Mouse (Mus musculus) monocyte, adult 59 days (primary cell): ENCODE measurements around the gene Pkn1. TPM values are rescaled to one million over a fixed set of nuclear protein-coding genes. Genes with fewer than 3 reads are reported as not detected.

Experiments used
- total RNA-seq, 2 experiments: library from RNA; stranded (reverse); gene quantifications; one replicate each; pipeline ENCODE4 v1.2.4; 2023

Pkn1 gene
- total RNA-seq: 100 to 1,000 TPM; 288 to 307 TPM

DNA sequence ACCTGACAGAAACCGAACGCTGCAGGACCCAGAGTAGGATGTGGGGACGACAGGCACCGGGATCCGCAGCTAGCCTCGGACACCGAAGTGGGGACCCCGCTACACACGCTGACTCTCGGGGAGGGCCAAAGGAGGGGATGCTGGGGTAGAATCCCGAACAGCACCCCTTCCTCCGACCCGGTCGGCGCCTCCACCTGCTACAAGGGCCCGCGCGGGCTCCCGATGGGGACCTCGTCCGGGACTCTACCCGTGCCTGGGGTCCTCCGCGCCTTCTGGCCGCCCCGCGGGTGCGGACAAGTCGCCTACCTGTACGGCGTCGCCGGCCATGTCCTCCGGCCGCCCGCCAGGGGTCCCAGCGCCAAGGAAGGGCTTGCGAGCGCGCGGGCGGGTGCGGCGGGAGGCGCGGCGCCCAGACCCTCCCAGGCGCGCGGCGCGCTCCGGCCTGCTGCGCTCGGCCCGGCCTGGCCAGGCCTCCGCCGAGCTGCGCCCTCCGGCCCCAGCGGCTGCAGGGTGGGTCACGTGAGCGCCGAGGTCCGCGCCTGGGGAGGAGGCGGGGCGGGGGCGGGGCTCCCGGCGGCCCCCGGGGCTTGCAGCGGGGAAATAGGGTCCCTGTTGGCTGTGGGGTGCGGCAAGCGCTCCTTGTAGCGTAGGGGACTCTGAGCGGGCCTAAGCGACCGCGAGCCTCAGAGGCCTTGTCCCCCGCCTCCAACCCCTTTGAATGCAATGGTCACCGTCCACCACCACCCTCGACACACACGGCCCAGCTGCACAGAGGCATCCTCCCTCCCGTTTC lies at the start of gene Pkn1:
TSS of gene Pkn1 (minus strand) at position 519 of the 793 bp plus-strand sequence.

DNA sequence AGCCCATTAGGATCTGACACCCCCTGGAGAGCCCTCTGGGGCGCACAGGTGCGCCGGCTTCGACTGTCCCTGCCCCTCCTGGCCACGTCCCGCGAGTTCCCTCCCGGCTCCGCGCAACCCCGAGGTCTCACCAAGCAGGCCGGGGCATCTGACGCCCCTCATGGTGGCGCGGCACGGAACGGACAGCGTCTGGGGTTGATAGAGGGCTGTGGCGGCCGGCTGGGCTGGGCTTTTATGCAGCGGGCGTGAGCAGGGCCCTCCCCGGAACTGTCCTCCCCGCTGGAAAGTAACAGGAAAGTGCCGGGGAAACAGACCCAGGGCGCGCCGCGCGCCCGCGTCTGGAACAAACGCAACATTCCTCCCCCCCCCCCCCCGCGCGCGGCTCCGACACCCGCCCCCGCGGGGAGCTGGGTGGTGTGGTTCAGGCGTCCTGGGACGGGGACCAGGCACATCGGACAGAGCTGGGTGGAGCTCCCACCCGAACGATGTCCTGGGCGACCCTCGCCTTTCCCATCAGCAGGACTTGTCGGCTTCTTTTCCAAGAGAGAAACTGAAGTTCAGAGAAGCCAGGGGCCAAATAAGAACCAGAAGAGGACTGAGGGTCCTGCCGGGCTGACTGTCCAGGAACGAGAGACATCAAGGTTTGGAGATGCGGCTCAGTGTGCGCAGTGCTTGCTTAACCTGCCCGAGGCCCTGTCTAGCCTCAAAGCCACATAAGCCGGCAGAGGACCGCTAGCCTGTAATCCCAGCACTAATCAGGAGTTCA lies 42.2 kb upstream of the Pkn1 start, which contains the start of gene Adgre5:
TSS of gene Adgre5 (minus strand) at position 351 of the 766 bp plus-strand sequence.

DNA sequence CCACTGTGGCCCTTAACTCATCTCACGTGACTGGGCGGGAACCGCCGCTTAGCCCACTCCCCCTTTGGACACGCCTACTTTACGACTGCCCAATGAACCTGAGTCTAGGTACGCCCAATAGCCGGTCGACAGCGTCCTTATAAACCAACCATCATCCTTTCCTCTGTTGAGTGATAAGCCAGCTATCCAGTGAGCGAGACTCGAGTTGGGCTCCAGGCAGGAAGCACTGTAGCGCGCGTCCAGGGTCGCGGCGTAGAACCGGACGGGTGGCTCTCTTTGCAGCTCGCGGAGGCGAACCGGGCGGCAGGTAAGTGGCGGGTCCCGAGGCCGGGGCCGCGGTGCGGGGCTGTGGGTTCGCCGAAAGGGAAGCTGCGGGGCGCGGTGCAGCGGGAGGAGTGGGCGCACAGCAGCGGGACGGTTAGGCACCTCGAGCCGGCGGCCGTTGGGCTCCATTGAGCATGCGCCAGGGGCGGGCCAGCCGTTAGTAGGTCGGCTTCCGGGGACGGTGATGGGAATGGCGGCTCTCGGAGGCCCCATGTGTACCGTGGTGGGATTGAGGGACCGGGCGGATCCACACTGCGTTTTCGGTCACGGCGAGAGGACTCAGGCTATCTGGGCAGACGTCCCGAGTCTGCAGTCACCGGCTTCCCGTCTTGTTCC lies 16.2 kb upstream of the Pkn1 start, which contains the start of gene Ddx39:
TSS of gene Ddx39 (plus strand) at position 147 of the 660 bp plus-strand sequence.

GRCm38 (mm10) chr8:83665969-83666865 lies 32.8 kb downstream of the Pkn1 start, which contains the start of gene Ptger1:
Gene Ptger1 (plus strand): TSS chr8:83666678.

GRCm38 (mm10) chr8:83652030-83652743 lies 46.8 kb downstream of the Pkn1 start, which contains the start of gene Gipc1:
Gene Gipc1 (plus strand): TSS chr8:83652677.

Other genes starting within 250 kb of the Pkn1 start
- gene Scoc, start 240.8 kb downstream of the Pkn1 start, total RNA-seq: 10 to 100 TPM; 15.4 to 16.8 TPM
- gene Olfr370, start 163.4 kb downstream of the Pkn1 start, total RNA-seq: not detected
- gene Ndufb7, start 132.5 kb downstream of the Pkn1 start, total RNA-seq: 10 to 100 TPM; 82.2 to 97.6 TPM
- 100 to 1,000 TPM; 175 to 233 TPM for gene Tecr, start 91.2 kb downstream of the Pkn1 start, total RNA-seq
- gene Dnajb1, start 91.0 kb downstream of the Pkn1 start, total RNA-seq: 10 to 100 TPM; 57.1 to 57.9 TPM
- gene Gipc1, start 46.5 kb downstream of the Pkn1 start, total RNA-seq: 10 to 100 TPM; 24.9 to 28.4 TPM
- gene Ptger1, start 32.5 kb downstream of the Pkn1 start, total RNA-seq: under 1 TPM in 1 of 2 experiments, not detected in 1; 0.21 TPM
- gene Ddx39, start 16.0 kb upstream of the Pkn1 start, total RNA-seq: 10 to 100 TPM; 29.0 to 29.1 TPM
- 1,000 to 10,000 TPM; 2,520 to 2,540 TPM for gene Adgre5, start 42.1 kb upstream of the Pkn1 start, total RNA-seq
- gene Adgrl1, start 200.9 kb upstream of the Pkn1 start, total RNA-seq: 1 to 10 TPM; 2.0 to 2.1 TPM